Mouse (Mus musculus) ES-Bruce4 (cell line): ENCODE data around the gene Mars. TPM values are rescaled to one million over a fixed set of nuclear protein-coding genes. Genes with fewer than 3 reads are reported as not detected.
A peak's percentile ranks its signal among the peaks of the same experiment; 100 is the strongest.

ENCODE experiments used
- H3K27ac ChIP-seq: 2 replicates; pipeline ENCODE4 v1.5.1; 2012; ENCODE audit warnings: low read length, inconsistent platforms; ENCODE audit not compliant: insufficient read depth
- H3K27me3 ChIP-seq: 2 replicates; pipeline ENCODE4 v1.6.1; 2012; ENCODE audit warnings: mild to moderate bottlenecking, low read length, inconsistent platforms; ENCODE audit not compliant: control insufficient read depth, poor library complexity, insufficient read depth, severe bottlenecking
- H3K36me3 ChIP-seq: 2 replicates; pipeline ENCODE4 v1.6.1; 2012; ENCODE audit warnings: inconsistent platforms, mild to moderate bottlenecking, low read length, moderate library complexity; ENCODE audit not compliant: control insufficient read depth, poor library complexity, insufficient read depth, severe bottlenecking
- H3K4me1 ChIP-seq: one replicate; pipeline ENCODE4 v1.8.1; 2011; ENCODE audit warnings: low read length; ENCODE audit not compliant: control insufficient read depth, insufficient read depth
- H3K4me3 ChIP-seq: 2 replicates; pipeline ENCODE4 v1.5.1; 2011; ENCODE audit warnings: low read depth, mild to moderate bottlenecking, low read length
- H3K9ac ChIP-seq: 2 replicates; pipeline ENCODE4 v1.6.1; 2012; ENCODE audit warnings: low read depth, mild to moderate bottlenecking, inconsistent platforms; ENCODE audit not compliant: poor library complexity, severe bottlenecking
- H3K9me3 ChIP-seq: replicated peaks from 2 replicates; pipeline ENCODE4 v1.6.1; 2012; ENCODE audit warnings: mild to moderate bottlenecking, low read length, inconsistent platforms; ENCODE audit not compliant: control insufficient read depth, poor library complexity, insufficient read depth, severe bottlenecking
- CTCF ChIP-seq: IDR thresholded peaks from one replicate; pipeline ENCODE4 v1.8.1; 2011; ENCODE audit warnings: low read depth, low read length
- EP300 ChIP-seq: IDR thresholded peaks from 2 replicates; pipeline ENCODE4 v1.6.1; 2011; ENCODE audit warnings: low read depth, low read length; ENCODE audit not compliant: insufficient read depth
- POLR2A ChIP-seq: IDR thresholded peaks from one replicate; pipeline ENCODE4 v1.8.1; 2011; ENCODE audit warnings: low read length; ENCODE audit not compliant: insufficient read depth
- polyA plus RNA-seq: library from polyadenylated mRNA; stranded (reverse); fragments of >200 nt; gene quantifications from 2 replicates; pipeline ENCODE4 v1.2.4, GENCODE M21; 2011; ENCODE audit warnings: low read depth; ENCODE audit not compliant: missing spikeins, insufficient read depth, insufficient read length

The Mars gene
- polyA plus RNA-seq, 1 experiment, result 136 TPM

DNA sequence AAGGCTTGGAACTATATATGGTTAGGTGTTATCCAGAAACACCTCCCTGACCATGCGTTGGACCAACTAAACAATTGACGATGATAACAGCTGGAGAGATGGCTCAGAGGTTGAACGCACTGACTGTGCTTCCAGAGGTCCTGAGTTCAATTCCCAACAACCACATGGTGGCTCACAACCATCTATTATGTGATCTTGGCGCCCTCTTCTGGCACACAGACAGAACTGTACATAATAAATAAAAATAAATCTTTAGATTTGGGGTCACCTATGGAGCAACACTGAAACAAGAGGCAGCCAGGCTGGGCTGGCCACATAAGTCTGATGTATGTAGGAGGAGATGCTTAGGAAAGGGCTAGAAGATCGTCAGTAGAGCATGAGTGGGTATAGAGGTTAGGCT is 21.6 kb upstream of the Mars start:
- no peaks in the 10 kb centered on the region for H3K27me3 ChIP-seq
- no peak overlapping the region for H3K9ac ChIP-seq
- H3K4me3 ChIP-seq, result peak overlapping the region; percentile 1; the same call in 1 of the 2 replicates
- 0 out of 2 replicates have a peak overlapping the region, but pooled peaks have one; percentile 3 for H3K27ac ChIP-seq
- peaks cover 2% of the 10 kb centered on the region for H3K4me1 ChIP-seq
- H3K9me3 ChIP-seq, result no peaks in the 10 kb centered on the region
- H3K36me3 ChIP-seq, result peaks cover 9% of the 10 kb centered on the region; the same call in 1 of the 2 replicates
- TF ChIP-seq CTCF (peak; percentile 51), EP300 (no peak), POLR2A (no peak)

DNA sequence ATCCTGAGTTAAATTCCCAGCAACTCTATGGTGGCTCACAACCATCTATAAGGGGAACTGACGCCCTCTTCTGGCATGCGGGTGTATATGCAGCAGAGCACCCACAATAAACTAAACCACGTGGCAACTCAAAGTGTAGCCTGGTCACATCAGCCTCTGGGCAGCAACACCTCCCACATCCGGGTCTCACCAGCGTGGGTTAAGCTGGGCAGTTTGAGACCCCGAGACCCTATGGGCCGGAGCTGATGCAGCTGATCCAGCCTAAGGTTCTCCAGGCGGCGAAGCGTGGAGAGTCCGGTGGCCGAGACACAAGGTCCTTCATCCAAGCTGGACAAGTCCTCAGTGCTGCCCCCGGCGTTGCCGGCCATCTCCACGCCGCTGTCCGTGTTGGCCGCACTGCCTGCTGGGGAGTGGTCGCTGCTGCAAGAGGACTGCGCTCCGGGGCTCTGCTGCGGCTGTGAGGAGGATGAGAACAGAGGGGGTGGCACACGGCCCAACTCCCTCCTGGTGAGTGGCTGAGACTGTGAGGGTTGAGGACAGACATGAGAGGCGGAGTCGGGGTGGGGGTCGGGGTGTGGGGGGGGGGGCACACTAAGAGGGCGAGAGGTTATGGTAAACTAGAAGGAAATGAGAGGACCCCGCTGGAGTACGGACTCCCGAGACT is 20.8 kb upstream of the Mars start:
- Histone ChIP-seq H3K27me3 (no peaks in the 10 kb centered on the region), H3K4me1 (peaks cover 4% of the 10 kb centered on the region), H3K36me3 (peaks cover 9% of the 10 kb centered on the region; the same call in 1 of the 2 replicates), H3K27ac (0 out of 2 replicates have a peak overlapping the region, but pooled peaks have one; percentile 12), H3K4me3 (peak overlapping the region; percentile 30), H3K9me3 (no peaks in the 10 kb centered on the region), H3K9ac (peak overlapping the region; percentile 32)
- TF ChIP-seq CTCF, result peak; percentile 70
- TF ChIP-seq EP300, result no peak

- no peaks in the 10 kb centered on the region for H3K9me3 ChIP-seq
- no peak overlapping the region for H3K9ac ChIP-seq
- H3K4me3 ChIP-seq, result no peak overlapping the region
- peaks cover 3% of the 10 kb centered on the region for H3K4me1 ChIP-seq
- H3K27ac ChIP-seq, result no peak overlapping the region
- no peak for TF ChIP-seq POLR2A
- TF ChIP-seq EP300, result no peak
- H3K27me3 ChIP-seq, result no peaks in the 10 kb centered on the region
- peaks cover 7% of the 10 kb centered on the region; the same call in 1 of the 2 replicates for H3K36me3 ChIP-seq
Observed at GRCm38 (mm10) chr10:127330212-127330611, 18.6 kb upstream of the Mars start.

- peak overlapping the region; percentile 75; the same call in 1 of the 2 replicates for H3K9ac ChIP-seq
- H3K4me1 ChIP-seq, result peaks cover 10% of the 10 kb centered on the region
- no peaks in the 10 kb centered on the region for H3K9me3 ChIP-seq
- H3K36me3 ChIP-seq, result 0 out of 2 replicates have a peak, but pooled peaks cover 5% of the 10 kb centered on the region
- no peaks in the 10 kb centered on the region for H3K27me3 ChIP-seq
- H3K4me3 ChIP-seq, result no peak overlapping the region
- H3K27ac ChIP-seq, result no peak overlapping the region
- TF ChIP-seq CTCF (peak; percentile 26), EP300 (no peak)
Observed at GRCm38 (mm10) chr10:127327461-127328145, 16.0 kb upstream of the Mars start.

- Histone ChIP-seq H3K9ac (peak overlapping the region; percentile 75), H3K4me3 (peak overlapping the region; percentile 56), H3K27ac (no peak overlapping the region), H3K4me1 (peaks cover 12% of the 10 kb centered on the region), H3K9me3 (no peaks in the 10 kb centered on the region), H3K36me3 (0 out of 2 replicates have a peak, but pooled peaks cover 5% of the 10 kb centered on the region), H3K27me3 (no peaks in the 10 kb centered on the region)
- TF ChIP-seq CTCF, result no peak
- TF ChIP-seq EP300, result no peak
- TF ChIP-seq POLR2A, result no peak
Observed at GRCm38 (mm10) chr10:127326828-127327227, 15.2 kb upstream of the Mars start.
